Mouse (Mus musculus): ENCODE results near the gene C8b.

DNA sequence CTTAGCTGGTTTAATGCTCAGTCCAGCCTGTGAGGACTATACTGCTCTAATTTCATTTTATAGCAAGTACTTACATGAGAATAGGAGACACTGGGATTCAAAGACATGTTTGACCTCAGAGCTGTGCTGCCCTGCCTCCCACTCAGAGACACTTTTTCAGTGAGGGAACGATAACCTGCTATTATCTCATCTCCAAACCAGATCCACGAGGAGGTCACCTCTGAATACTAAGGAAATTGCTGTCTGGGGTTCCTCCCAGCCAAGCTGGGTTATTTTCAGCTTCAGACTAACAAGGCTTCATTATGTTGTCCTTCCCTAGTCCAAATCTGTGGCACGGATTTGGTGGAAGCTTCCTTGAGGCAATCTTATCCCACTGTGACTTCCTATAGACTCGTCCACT is 53.8 kb downstream of the C8b start:
- TF ChIP-seq POLR2A (IDR thresholded peaks at IDR 0.05; ENCODE audit: borderline replicate concordance, low read depth, low read length) = no peak
- no peak for TF ChIP-seq CTCF (IDR thresholded peaks at IDR 0.05; ENCODE audit: low read depth, low read length)

Measured in bone marrow macrophage, adult 2 months (primary cell).